18 mouse cellular contexts compared by ENCODE assay signal in the genomic region with DNA sequence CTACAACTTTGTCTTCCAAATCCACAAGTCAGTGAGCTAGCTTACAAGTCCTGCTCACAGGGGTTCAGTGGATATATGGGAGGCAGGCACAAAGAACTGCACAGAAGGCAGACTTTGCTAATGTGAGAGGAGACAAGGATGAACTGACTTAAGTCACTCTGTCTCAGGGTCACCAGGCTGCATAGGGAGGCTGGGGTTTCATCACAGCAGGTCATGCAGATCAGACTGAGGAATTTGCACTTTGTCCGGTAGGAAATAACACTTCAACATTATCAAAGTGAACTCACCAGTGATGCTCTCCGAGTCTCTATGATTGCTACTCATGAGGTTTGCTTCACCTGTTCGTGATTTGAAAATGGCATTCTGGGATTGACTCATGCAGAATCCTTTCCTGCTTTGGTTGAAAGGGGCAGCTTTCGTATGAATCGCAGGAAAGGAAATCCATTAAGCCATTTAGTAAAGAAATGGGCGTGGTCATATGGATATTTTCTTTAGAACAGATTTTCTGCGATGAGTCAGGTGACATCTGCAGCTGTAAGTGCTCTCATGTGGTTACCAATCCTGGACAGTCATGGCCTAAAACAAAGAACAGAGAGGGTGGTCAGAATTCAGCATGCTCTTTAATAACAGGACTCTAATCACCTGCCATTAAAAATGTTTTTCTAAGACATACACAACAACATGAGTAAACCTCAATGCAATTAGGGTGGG. TPM values are rescaled to one million over a fixed set of nuclear protein-coding genes. Genes with fewer than 3 reads are reported as not detected.
A peak's percentile ranks its signal among the peaks of the same experiment; 100 is the strongest.
DNase-seq lines count a peak whose midpoint lies in the region; ATAC-seq and TF ChIP-seq lines count a peak whose summit lies in the region.
"Had no signal": no experiment of that assay in that cellular context is flagged by ENCODE, and none has a peak within 500 bp of the region (broad histone marks: within the 10 kb centered on the region; RNA-seq: fewer than 3 reads in every experiment).

No protein-coding gene starts in this region.

- no peaks in the 10 kb centered on the region for H3K9me3 ChIP-seq in heart, embryonic 13.5 days
- no peaks in the 10 kb centered on the region for H3K9me3 ChIP-seq in kidney, embryonic 14.5 days (ENCODE audit: control insufficient read depth, low read length)
- H3K9me3 ChIP-seq: embryonic facial prominence, embryonic 15.5 days; megakaryocyte, embryonic 14.5 days had no signal

- intact Hi-C loops in heart, postnatal 36 days (cut with DNase I) = no loop called here

- no peak overlapping the region for H3K9ac ChIP-seq in heart, embryonic 13.5 days
- H3K9ac ChIP-seq in kidney, embryonic 14.5 days (ENCODE audit: low read depth, low read length) = no peak overlapping the region
- H3K9ac ChIP-seq: embryonic facial prominence, embryonic 15.5 days; liver, postnatal 0 days had no signal

- H3K4me2 ChIP-seq in heart, embryonic 13.5 days = no peak overlapping the region
- H3K4me2 ChIP-seq in kidney, embryonic 14.5 days (replicated peaks; ENCODE audit: low read depth, low read length) = no peak overlapping the region
- H3K4me2 ChIP-seq: embryonic facial prominence, embryonic 15.5 days had no signal

- H3ac ChIP-seq in C2C12 (ENCODE audit: control insufficient read depth, insufficient read length, low read depth) = no peak overlapping the region

- TF ChIP-seq CTCF in kidney, adult 2 months (conservative IDR thresholded peaks at IDR 0.05; ENCODE audit: insufficient read depth, insufficient read length, low read depth, low read length) = no peak
- no peak for TF ChIP-seq CTCF in C2C12 (IDR thresholded peaks at IDR 0.05; ENCODE audit: control insufficient read depth, insufficient read depth, insufficient read length)
- no peak for TF ChIP-seq CTCF in thymus, adult 2 months (IDR thresholded peaks at IDR 0.05; ENCODE audit: borderline replicate concordance, control insufficient read depth, extremely low read depth, insufficient read depth, low read length, poor library complexity)

- peaks cover 22% of the 10 kb centered on the region for H3K36me3 ChIP-seq in heart, embryonic 13.5 days
- peaks cover 2% of the 10 kb centered on the region; the same call in 1 of the 2 replicates for H3K36me3 ChIP-seq in kidney, adult 2 months (ENCODE audit: control insufficient read depth, insufficient read depth, low read length)
- peaks cover 14% of the 10 kb centered on the region for H3K36me3 ChIP-seq in kidney, embryonic 14.5 days (ENCODE audit: control insufficient read depth, insufficient read depth, low read length)
- H3K36me3 ChIP-seq in C2C12 (ENCODE audit: control insufficient read depth, insufficient read depth) = peaks cover 19% of the 10 kb centered on the region
- peaks cover 13% of the 10 kb centered on the region for H3K36me3 ChIP-seq in thymus, adult 2 months (ENCODE audit: control insufficient read depth, insufficient read depth, low read length)

- 83% methylated on average over 7 of the region's 7 CpGs for WGBS in heart, embryonic 13.5 days
- WGBS in kidney, adult 2 months = 63% methylated on average over 7 of the region's 7 CpGs
- 91% methylated on average over 7 of the region's 7 CpGs for WGBS in kidney, embryonic 14.5 days
- WGBS in thymus, adult 2 months = 97% methylated on average over 7 of the region's 7 CpGs

- ATAC-seq in heart, embryonic 13.5 days (ENCODE audit: extremely low read depth, insufficient number of reproducible peaks, low FRiP score, low TSS enrichment) = no peak
- no peak for ATAC-seq in kidney, embryonic 14.5 days (ENCODE audit: low FRiP score, low TSS enrichment)
- ATAC-seq: forebrain, embryonic 16.5 days; hindbrain, embryonic 16.5 days; liver, postnatal 0 days had no signal

- H3K79me3 ChIP-seq in C2C12 (ENCODE audit: low read depth) = peaks cover 40% of the 10 kb centered on the region

- H3K27me3 ChIP-seq in heart, embryonic 13.5 days (replicated peaks) = no peaks in the 10 kb centered on the region
- no peaks in the 10 kb centered on the region for H3K27me3 ChIP-seq in kidney, adult 2 months (replicated peaks; ENCODE audit: control insufficient read depth, insufficient read depth, low read length)
- no peaks in the 10 kb centered on the region for H3K27me3 ChIP-seq in kidney, embryonic 14.5 days (ENCODE audit: control insufficient read depth, insufficient read depth, low read length)
- no peaks in the 10 kb centered on the region for H3K27me3 ChIP-seq in C2C12 (ENCODE audit: control insufficient read depth, insufficient read depth, insufficient read length)
- no peaks in the 10 kb centered on the region for H3K27me3 ChIP-seq in thymus, adult 2 months (ENCODE audit: control insufficient read depth, insufficient read depth, low read length)
- H3K27me3 ChIP-seq: embryonic facial prominence, embryonic 15.5 days; megakaryocyte, embryonic 14.5 days had no signal

- peaks cover 49% of the 10 kb centered on the region for H3K79me2 ChIP-seq in C2C12 (ENCODE audit: control insufficient read depth, insufficient read depth)

- no peak overlapping the region for H3K4me3 ChIP-seq in heart, embryonic 13.5 days
- H3K4me3 ChIP-seq in kidney, adult 2 months (ENCODE audit: insufficient read depth, low read depth, low read length) = no peak overlapping the region
- no peak overlapping the region for H3K4me3 ChIP-seq in kidney, embryonic 14.5 days (ENCODE audit: low read length)
- H3K4me3 ChIP-seq in C2C12 (ENCODE audit: insufficient read depth, poor library complexity, severe bottlenecking) = no peak overlapping the region
- H3K4me3 ChIP-seq in thymus, adult 2 months (ENCODE audit: control insufficient read depth, insufficient read depth, low read length) = no peak overlapping the region
- H3K4me3 ChIP-seq: embryonic facial prominence, embryonic 15.5 days had no signal

- H3K4me1 ChIP-seq in heart, embryonic 13.5 days = peaks cover 36% of the 10 kb centered on the region
- H3K4me1 ChIP-seq in kidney, adult 2 months (ENCODE audit: control insufficient read depth, insufficient read depth, low read length) = peaks cover 38% of the 10 kb centered on the region
- peaks cover 6% of the 10 kb centered on the region; the same call in 1 of the 2 replicates for H3K4me1 ChIP-seq in kidney, embryonic 14.5 days (ENCODE audit: control insufficient read depth, insufficient read depth, low read length)
- H3K4me1 ChIP-seq in thymus, adult 2 months (replicated peaks; ENCODE audit: control insufficient read depth, insufficient read depth, low read length) = no peaks in the 10 kb centered on the region

- no peak for TF ChIP-seq POLR2A in kidney, adult 2 months (IDR thresholded peaks at IDR 0.05; ENCODE audit: low read depth, low read length)
- no peak for TF ChIP-seq POLR2A in thymus, adult 2 months (IDR thresholded peaks at IDR 0.05; ENCODE audit: control insufficient read depth, extremely low read depth, insufficient read depth, low read length, poor library complexity)

- DNase-seq in heart, postnatal 36 days = no peak
- DNase-seq in kidney, adult 2 months = peak; percentile 78
- peak; percentile 30 to 68 for DNase-seq in kidney, postnatal 36 days
- DNase-seq in thymus, adult 2 months = no peak
- DNase-seq: B cell, adult 2 months; cerebellum, adult 18-20 months; cerebellum, postnatal 25 days; liver, postnatal 0 days; lung, postnatal 10 days; midbrain, embryonic 14.5 days; thymus, postnatal 25 days had no signal

- H3K27ac ChIP-seq in heart, embryonic 13.5 days (replicated peaks) = peak overlapping the region; percentile 24; the same call in 1 of the 2 replicates
- peak overlapping the region; percentile 82 for H3K27ac ChIP-seq in kidney, adult 2 months (ENCODE audit: insufficient read depth, low read depth, low read length)
- no peak overlapping the region for H3K27ac ChIP-seq in kidney, embryonic 14.5 days (ENCODE audit: low read depth, low read length)
- no peak overlapping the region for H3K27ac ChIP-seq in thymus, adult 2 months (ENCODE audit: control insufficient read depth, insufficient read depth, low read length)
- H3K27ac ChIP-seq: embryonic facial prominence, embryonic 15.5 days had no signal

TF ChIP-seq in C2C12, 6 proteins besides CTCF, POLR2A, EP300 and RAD21:
- TF ChIP-seq MAX (IDR thresholded peaks at IDR 0.05) = peak; percentile 51
- peak; percentile 60 for TF ChIP-seq USF1 (IDR thresholded peaks at IDR 0.05; ENCODE audit: low read depth)
- no peak for TF ChIP-seq FOSL1 (IDR thresholded peaks at IDR 0.05; ENCODE audit: insufficient read depth, low read length, poor library complexity, severe bottlenecking)

RNA-seq across cellular contexts. Expression of a gene that starts 27.1 kb away (rescaled TPM):
- 24.9 and 25.4 TPM in 2 replicates for polyA plus RNA-seq in heart, embryonic 13.5 days (2015; fragmentation: Nextera tagmentation; extraction: Ambion mirVana)
- 100 to 1,000 TPM; 165 to 186 TPM for total RNA-seq in heart, postnatal 36 days (2021)
- polyA plus RNA-seq in kidney, adult 2 months (2012; rRNA removed) = 55.4 and 63.1 TPM in 2 replicates
- 8.2 and 15.7 TPM in 2 replicates for polyA plus RNA-seq in kidney, embryonic 14.5 days (2014; fragmentation: Nextera tagmentation; extraction: Ambion mirVana)
- 12.2 TPM for polyA plus RNA-seq in C2C12 (2012; fragmentation: generic; extraction: Trizol)
- polyA plus RNA-seq in thymus, adult 2 months (2012; rRNA removed) = 46.6 and 52.0 TPM in 2 replicates

RNA-seq across cellular contexts. Expression of a gene that starts 27.2 kb away (rescaled TPM):
- polyA plus RNA-seq in heart, embryonic 13.5 days (2015; fragmentation: Nextera tagmentation; extraction: Ambion mirVana) = 24.1 and 27.4 TPM in 2 replicates
- total RNA-seq in heart, postnatal 36 days (2021) = 10 to 100 TPM; 70.2 to 70.6 TPM
- polyA plus RNA-seq in kidney, adult 2 months (2012; rRNA removed) = 25.0 and 26.6 TPM in 2 replicates
- 24.1 and 24.9 TPM in 2 replicates for polyA plus RNA-seq in kidney, embryonic 14.5 days (2014; fragmentation: Nextera tagmentation; extraction: Ambion mirVana)
- polyA plus RNA-seq in C2C12 (2012; fragmentation: generic; extraction: Trizol) = 6.0 TPM
- 15.5 and 15.6 TPM in 2 replicates for polyA plus RNA-seq in thymus, adult 2 months (2012; rRNA removed)

Comparison
In these comparisons a context has a peak if more than half of its experiments do, and no peak if none do; other contexts are left out.
1. H3K27ac ChIP-seq: peak in heart, embryonic 13.5 days (single experiment) and kidney, adult 2 months (single experiment); none in kidney, embryonic 14.5 days (single experiment) and thymus, adult 2 months (single experiment).
2. DNase-seq: peak in kidney, adult 2 months (single experiment) and kidney, postnatal 36 days (2 of 2); none in heart, postnatal 36 days (0 of 2) and thymus, adult 2 months (single experiment).